Mouse (Mus musculus) thymus, adult 2 months (tissue): ENCODE measurements around the gene Il16. TPM values are rescaled to one million over a fixed set of nuclear protein-coding genes. Genes with fewer than 3 reads are reported as not detected.

Source experiments
- DNase-seq: peaks from one replicate; pipeline ENCODE4 v3.0.0; 2021
- H3K27ac ChIP-seq: fragments of 200-500 bp; 2 replicates; pipeline ENCODE4 v1.5.1; 2012; ENCODE audit warnings: low read length, control low read depth; ENCODE audit not compliant: control insufficient read depth, insufficient read depth
- H3K27me3 ChIP-seq: fragments of 200-500 bp; 2 replicates; pipeline ENCODE4 v1.6.1; 2012; ENCODE audit warnings: mild to moderate bottlenecking, low read length, moderate library complexity, mixed read lengths; ENCODE audit not compliant: control insufficient read depth, insufficient read depth
- H3K36me3 ChIP-seq: fragments of 200-500 bp; 2 replicates; pipeline ENCODE4 v1.6.1; 2012; ENCODE audit warnings: mild to moderate bottlenecking, low read length, moderate library complexity; ENCODE audit not compliant: control insufficient read depth, insufficient read depth
- H3K4me1 ChIP-seq: fragments of 200-500 bp; replicated peaks from 2 replicates; pipeline ENCODE4 v1.6.1; 2012; ENCODE audit warnings: low read length; ENCODE audit not compliant: control insufficient read depth, insufficient read depth
- H3K4me3 ChIP-seq: fragments of 200-500 bp; 2 replicates; pipeline ENCODE4 v1.5.1; 2012; ENCODE audit warnings: mild to moderate bottlenecking, low read length, control low read depth, moderate library complexity; ENCODE audit not compliant: control insufficient read depth, insufficient read depth
- CTCF ChIP-seq: fragments of 200-500 bp; IDR thresholded peaks from 2 replicates; pipeline ENCODE4 v1.5.1; 2012; ENCODE audit warnings: mild to moderate bottlenecking, control low read depth, low read length, moderate library complexity, borderline replicate concordance; ENCODE audit not compliant: control insufficient read depth, poor library complexity, insufficient read depth; ENCODE audit errors: extremely low read depth
- POLR2A ChIP-seq: fragments of 200-500 bp; IDR thresholded peaks from 2 replicates; pipeline ENCODE4 v1.6.1; 2012; ENCODE audit warnings: mild to moderate bottlenecking, low read length, control low read depth, moderate library complexity; ENCODE audit not compliant: control insufficient read depth, poor library complexity, insufficient read depth; ENCODE audit errors: extremely low read depth
- WGBS: fragments of 180-500 bp; shearing (Covaris S2); methylation state at CpG from one replicate; pipeline ENCODE4 v1.1.7; 2018; 5-methylcytosine and 5-hydroxymethylcytosine counted together
- polyA plus RNA-seq: library from polyadenylated mRNA; depleted of rRNA; stranded (reverse); fragments of >200 nt; gene quantifications from 2 replicates; pipeline ENCODE4 v1.2.3, GENCODE M21; 2012; rRNA removed

Il16 gene
- polyA plus RNA-seq, 1 experiment: 162 TPM

GRCm38 (mm10) chr7:83604180-83604944 lies 141.2 kb downstream of the Il16 start:
- no peak for DNase-seq
- Histone ChIP-seq H3K4me1 (peaks cover 3% of the 10 kb centered on the region), H3K27me3 (no peaks in the 10 kb centered on the region), H3K4me3 (no peak overlapping the region), H3K36me3 (no peaks in the 10 kb centered on the region), H3K27ac (no peak overlapping the region)
- 95% methylated on average over 7 of the region's 7 CpGs for WGBS
- TF ChIP-seq CTCF (no peak), POLR2A (no peak)

GRCm38 (mm10) chr7:83599913-83600286 lies 145.6 kb downstream of the Il16 start:
- peak; percentile 52 for DNase-seq
- peaks cover 4% of the 10 kb centered on the region; the same call in 1 of the 2 replicates for H3K4me1 ChIP-seq
- no peak overlapping the region for H3K4me3 ChIP-seq
- no peaks in the 10 kb centered on the region for H3K36me3 ChIP-seq
- no peak overlapping the region for H3K27ac ChIP-seq
- WGBS: 59% methylated on average over 8 of the region's 8 CpGs
- TF ChIP-seq POLR2A: no peak
- peak; percentile 78; the same call in 1 of the 2 replicates for TF ChIP-seq CTCF
- no peaks in the 10 kb centered on the region for H3K27me3 ChIP-seq

DNA sequence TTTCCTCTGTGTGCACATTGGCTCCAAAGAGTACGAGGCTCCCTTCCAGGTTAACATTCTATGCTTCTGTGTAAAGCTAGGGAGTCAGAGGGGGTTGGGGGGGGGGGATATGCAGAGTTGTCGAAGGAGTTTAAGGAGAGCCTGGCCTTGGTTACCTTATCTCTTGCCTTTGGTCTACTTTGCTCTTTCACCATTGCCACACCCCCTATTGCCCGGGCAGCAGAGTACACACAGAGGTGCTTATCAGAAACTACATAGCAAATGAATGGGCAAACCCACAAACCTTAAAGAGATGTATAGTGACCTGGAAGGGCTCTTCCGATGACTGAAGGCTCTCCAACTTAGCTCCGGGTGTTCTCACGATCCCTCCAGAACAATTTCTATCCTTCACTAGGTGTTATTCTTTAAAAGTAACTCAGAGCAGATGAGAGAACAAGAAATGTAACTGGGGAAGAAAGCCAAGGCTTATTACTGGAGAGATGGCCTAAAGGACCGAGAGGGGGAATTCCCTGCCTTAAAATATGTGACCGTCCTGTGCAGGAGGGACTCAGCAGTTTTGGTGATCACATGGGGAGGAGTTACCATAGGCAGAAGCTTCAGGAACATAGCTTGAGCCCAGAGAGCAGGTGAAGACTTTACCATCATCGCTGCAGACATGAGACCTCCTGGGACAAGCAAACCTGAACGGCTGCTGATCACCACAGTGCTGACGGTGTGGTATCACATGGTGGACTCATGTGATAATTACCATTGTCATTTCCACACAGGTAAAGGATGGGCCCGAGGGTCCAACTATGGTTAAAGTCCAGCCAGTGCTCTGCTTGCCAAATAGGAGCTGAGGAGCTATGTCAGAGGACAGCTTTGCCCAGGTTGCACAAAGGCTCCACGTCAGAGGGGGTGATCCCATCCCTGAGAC lies 146.3 kb downstream of the Il16 start:
- Histone ChIP-seq H3K27ac (no peak overlapping the region), H3K27me3 (no peaks in the 10 kb centered on the region), H3K4me1 (peaks cover 4% of the 10 kb centered on the region; the same call in 1 of the 2 replicates), H3K4me3 (no peak overlapping the region), H3K36me3 (no peaks in the 10 kb centered on the region)
- 92% methylated on average over 13 of the region's 13 CpGs for WGBS
- no peak for TF ChIP-seq CTCF
- no peak for DNase-seq

DNA sequence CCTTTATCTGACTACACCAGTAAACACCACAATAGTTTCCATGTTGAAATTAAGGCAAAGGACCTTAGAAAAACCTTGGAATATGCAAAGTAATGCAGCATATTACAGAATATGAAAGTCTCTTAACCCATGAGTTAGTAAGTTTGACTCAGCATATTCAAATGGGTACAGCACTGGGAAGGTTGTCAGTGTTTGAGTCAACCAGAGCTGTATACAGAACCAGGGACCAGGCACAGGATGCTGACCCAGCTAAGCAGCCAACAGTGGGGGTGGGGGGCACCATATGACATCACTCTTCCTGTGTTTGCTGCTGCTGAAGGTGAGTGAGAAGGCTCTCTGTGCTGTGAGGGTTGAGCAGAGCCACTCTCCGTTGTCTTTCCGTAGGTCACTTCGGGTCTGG lies 148.5 kb downstream of the Il16 start:
- Histone ChIP-seq H3K36me3 (no peaks in the 10 kb centered on the region), H3K27me3 (no peaks in the 10 kb centered on the region), H3K27ac (no peak overlapping the region), H3K4me1 (peaks cover 4% of the 10 kb centered on the region; the same call in 1 of the 2 replicates), H3K4me3 (no peak overlapping the region)
- TF ChIP-seq POLR2A: no peak
- no peak for TF ChIP-seq CTCF
- DNase-seq: no peak
- WGBS: 96% methylated on average over 3 of the region's 3 CpGs

GRCm38 (mm10) chr7:83594056-83594455 lies 151.5 kb downstream of the Il16 start:
- Histone ChIP-seq H3K27ac (no peak overlapping the region), H3K27me3 (no peaks in the 10 kb centered on the region), H3K36me3 (no peaks in the 10 kb centered on the region), H3K4me3 (no peak overlapping the region), H3K4me1 (peaks cover 4% of the 10 kb centered on the region; the same call in 1 of the 2 replicates)
- 87% methylated on average over 3 of the region's 3 CpGs for WGBS
- TF ChIP-seq POLR2A (no peak), CTCF (no peak)
- DNase-seq: no peak

Other genes with a start within 250 kb of the Il16 start
- gene Tmc3, start 160.8 kb downstream of the Il16 start, polyA plus RNA-seq: 0.51 and 0.54 TPM in 2 replicates
- 15.8 and 17.8 TPM in 2 replicates for gene Stard5, start 113.8 kb downstream of the Il16 start, polyA plus RNA-seq
- gene Cfap161, start 49.2 kb upstream of the Il16 start, polyA plus RNA-seq: 0.18 TPM in 1 of 2 replicates, not detected in the other
- 24.1 and 30.1 TPM in 2 replicates for gene Tlnrd1, start 138.6 kb upstream of the Il16 start, polyA plus RNA-seq
- 12.2 and 14.2 TPM in 2 replicates for gene Mesd, start 138.7 kb upstream of the Il16 start, polyA plus RNA-seq